Mouse (Mus musculus) right cerebral cortex, postnatal 36 days (tissue): ENCODE measurements at regions not wholly inside any gene's neighbourhood (a gene's known extent, or its start where the extent isn't known, plus 50 kb on each side); places are given as distances from the start of the nearest gene placed in this dataset.

ENCODE experiments used
- DNase-seq, 2 experiments: peaks; one replicate each; pipeline ENCODE4 v3.0.0; 2022; ENCODE audit warnings: low spot score in 2 of 2, mixed read lengths in 1 of 2

DNA sequence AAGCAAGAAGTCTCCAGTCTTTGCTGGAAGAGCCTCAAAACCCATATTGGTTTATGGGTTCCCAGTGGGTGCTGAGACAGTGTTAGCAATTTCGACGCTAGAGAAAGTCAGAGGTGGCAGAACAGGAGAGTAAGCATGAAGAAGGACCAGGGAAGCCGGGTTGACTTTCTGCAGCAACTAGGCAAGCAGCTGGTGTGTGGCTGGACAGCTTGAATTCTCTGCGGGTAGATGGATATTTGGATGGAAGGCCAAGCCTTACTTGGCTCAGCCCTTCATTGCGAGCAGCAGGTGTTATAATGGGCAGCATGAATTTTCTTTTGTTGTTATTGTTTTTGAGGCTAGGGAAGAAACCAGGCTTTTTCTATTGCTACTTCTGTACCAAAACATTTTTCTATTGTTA lies 362.7 kb upstream of the Satb1 start:
- DNase-seq = no peak

DNA sequence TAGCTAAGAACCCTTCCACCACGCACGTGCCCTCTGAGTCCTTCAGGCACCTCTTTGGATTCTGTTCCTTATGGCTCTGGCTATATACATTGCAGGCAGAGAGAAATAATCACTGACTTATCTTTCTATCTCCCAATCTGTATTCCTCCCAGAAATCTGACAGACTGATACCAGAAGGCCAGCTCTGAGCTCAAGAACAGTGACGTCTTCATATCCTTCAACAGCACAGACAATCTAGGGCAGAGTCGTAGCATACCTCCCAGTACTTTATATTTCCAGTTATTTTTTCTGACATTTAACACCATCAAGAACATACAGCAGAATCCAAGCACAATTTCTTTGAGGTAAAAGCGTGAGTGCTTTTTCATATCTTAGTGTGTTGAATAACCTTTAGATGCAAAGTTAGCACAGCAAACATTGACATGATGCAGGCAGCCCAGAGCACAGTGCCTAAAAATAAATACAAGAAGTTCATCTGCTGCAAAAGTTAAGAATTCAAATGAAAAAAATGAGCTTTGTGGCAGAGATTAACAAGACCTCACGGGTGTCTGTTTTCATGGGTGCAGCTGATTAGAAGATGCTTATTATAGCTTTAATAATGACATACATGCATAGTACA lies 358.1 kb upstream of the Satb1 start:
- no peak for DNase-seq

DNA sequence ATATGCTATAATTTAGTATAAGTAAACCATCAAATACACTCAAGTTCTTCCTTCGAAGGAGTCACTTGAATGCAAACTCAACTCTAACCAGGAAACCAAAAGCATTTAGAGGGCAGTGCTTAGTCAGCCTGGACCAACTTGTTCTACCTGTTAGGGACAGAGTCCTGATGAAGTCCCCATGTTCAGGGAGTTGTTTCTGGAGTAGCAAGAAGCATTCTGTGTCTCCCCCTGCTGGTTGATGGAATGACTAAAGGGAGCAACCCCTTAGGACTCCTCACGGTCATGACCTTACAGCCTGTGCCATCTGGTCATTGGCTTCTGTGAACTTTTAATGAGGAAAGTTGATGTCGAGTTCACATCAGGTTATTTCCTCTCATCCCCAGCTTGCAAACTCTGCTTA lies 349.6 kb upstream of the Satb1 start:
- DNase-seq = no peak

DNA sequence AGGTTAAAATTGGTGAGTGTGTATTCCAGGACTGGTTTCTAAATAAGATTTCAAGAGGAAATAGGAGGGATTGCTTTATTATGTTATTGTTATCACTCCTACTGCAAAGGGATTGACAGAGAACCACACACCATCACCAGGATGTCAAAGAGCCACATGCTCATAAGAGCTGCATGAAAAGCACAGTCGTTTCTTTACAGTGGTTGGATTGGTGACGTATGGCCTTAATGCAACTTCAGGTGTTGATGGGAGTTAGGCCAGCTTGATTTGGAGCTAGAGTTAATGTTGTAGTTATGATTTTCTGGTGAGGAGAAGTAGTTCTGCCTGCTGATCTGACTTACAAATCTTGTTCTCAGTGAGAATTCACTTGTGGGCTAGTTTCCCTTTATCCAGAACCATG lies 344.9 kb upstream of the Satb1 start:
- DNase-seq = no peak

DNA sequence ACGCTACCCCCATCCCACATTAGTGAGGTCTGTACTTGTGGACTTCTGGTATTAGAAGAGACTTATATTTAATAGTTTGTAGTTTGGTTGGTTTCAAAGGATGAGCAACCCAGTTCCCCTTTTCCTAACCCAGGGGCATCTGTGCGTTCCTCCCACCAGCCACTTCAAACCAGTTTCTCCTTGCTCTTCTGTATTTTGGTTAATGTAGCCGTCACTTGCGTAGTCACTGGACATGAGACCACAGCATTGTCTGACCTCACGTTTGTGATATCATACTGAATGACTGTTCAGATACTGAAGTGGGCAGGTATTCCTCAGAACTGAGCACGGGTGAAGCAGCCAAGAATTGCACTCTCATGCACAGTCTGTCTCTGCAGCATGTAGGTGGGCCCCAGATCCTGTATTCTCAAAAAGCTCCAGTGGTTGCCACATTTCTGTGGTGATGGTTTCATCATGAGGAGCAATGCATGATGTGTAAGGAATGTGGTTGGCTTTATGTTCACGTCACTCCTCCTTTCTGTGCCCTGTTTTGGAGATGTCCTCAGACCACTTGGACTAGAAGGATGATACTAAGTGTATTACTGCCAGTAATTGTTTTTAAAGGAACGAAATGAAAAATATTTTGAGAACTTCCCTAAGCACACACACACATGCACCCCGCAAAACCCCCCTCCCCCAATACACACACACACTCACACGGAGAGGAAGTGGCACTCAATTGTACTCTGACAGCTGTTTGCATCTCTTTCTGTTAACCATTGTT lies 335.2 kb upstream of the Satb1 start:
- DNase-seq = peak in 1 of 2 experiments; percentile 6

DNA sequence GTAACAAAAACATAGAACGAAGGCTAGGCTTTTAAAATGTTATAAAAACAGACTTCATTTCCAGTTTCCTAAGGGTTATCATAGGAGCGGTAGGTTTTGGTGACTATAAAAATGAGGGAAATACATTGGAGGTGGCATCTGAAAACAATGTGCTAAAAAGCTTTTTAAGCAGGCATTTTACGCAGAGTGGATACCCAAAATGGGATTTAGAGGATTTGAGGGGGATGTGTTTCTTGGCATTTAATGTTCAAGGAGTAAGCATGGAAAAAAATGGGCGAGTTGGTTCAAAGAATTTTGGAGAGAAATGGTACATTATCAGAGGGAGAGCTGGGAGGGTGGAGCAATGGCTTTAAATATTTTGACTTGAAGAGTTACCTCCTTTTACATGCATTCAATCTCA lies 334.6 kb upstream of the Satb1 start:
- no peak for DNase-seq

DNA sequence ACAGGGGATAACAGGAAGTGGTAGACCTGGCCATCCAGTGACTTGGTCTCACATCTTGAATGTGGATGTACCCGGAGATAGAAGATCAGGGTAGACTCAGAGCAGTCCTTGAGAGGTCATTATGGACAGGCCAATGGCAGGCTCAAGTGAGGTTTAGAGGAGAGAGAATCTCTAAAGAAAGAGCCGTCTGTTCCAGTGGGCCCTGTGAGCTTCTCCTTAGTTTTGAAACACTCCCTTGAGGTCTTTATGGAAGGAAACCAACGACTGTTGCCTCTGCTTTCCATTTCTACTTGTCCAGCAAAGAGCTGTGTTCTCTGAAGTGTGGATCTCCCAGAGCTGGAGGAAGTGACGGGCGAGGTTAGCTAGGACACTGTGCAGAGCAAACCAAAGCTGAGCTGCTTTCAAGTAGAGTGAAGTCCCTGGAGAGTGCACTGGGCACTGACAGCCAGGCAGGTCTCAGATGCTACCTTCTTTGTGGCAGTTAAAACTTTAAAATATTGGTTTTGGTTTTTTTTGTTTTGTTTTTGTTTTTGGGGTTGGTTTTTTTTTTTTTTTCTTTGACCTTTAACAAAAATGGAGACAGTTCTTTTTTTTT lies 332.9 kb upstream of the Satb1 start:
- DNase-seq = no peak

DNA sequence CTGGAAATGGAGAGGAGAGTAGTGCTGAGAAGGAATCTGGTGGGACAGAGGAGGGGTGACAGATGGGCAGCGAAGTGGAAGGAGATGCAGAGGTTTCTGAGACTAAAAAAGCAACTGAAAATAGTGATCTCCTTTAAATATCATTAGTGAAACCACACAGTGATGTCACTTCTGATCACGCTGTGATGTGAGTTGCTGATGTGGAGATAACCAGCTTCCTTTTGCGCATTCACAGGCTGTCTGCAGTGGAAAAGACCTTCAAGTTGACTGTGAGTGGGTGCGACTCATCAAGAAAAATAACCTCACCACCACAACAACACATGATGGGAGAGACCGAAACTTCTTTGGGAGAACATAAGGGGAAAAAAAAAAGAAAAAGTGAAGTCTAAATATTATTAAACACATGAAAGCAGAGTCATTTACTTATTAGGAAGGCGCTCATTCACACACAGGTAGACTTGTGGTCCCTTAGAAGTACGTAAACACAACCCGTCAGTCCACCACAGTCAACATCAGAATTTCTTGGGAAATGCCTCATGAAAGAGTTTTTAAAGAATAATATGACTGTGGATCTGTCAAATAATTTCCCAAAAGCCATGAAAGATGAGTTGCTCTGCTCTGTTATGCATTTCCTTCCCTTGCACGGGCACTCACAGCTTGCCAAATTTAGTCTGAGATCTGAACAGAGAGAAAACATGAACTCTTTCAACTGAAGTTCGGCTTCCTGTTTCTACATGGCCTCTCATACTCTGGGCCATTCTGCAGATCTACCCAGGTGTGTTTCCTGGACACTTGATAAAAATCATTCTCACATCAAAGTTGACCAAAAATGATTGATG lies 329.7 kb upstream of the Satb1 start:
- no peak for DNase-seq

DNA sequence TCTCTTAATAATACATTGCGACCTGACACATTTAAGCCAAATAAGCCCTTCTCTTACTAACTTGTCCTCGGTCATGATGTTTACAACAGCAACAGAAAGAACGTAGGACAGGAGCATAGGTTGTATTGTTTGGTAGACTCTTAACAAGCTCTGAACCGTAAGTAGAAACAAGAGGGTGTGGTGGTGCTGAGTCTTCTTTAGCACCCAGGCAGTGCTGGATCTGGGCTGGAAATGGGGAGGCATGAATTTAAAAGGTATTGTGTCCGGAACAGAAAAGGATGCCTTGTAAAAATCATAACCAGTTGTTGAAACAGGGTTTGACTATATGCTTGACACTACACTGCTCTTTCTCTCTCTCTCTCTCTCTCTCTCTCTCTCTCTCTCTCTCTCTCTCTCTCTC lies 317.4 kb upstream of the Satb1 start:
- no peak for DNase-seq

DNA sequence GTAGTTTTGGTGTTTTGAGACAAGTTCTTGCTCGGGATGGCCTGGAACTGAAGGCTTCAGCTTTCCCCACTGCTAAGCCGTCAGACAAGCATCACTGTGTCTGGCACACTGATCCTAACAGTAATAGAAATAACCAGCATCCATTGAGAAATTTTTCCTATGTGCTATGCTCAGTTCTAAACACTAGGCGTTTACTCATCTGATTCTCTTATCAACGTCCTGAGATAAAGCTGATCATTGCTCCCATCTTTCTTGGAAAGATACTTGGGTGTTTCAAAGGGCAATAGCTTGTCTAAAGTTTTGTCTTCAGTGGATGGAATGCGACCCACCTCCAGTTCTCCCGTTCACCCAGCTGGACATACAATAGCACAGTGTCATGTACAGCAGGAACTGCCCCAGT lies 316.7 kb upstream of the Satb1 start:
- DNase-seq = no peak

DNA sequence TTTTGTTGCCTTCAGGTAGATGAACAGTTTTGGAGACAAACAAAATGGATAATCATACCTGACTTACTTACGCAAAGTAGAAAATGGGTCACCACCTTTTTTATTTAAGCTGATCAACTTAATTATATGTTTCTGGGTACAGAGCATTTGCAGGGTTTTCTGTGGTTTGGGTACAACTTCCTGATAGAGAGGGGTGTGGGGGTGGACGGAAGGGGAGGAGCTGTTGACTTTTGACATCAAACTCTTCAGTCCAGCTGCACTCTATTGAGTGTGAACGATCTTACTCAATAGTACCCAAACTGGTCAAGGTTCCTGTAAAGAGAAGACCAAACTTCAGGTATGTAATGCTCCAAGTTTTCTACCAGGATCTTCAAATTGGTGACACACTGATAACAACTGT lies 316.0 kb upstream of the Satb1 start:
- DNase-seq = no peak

DNA sequence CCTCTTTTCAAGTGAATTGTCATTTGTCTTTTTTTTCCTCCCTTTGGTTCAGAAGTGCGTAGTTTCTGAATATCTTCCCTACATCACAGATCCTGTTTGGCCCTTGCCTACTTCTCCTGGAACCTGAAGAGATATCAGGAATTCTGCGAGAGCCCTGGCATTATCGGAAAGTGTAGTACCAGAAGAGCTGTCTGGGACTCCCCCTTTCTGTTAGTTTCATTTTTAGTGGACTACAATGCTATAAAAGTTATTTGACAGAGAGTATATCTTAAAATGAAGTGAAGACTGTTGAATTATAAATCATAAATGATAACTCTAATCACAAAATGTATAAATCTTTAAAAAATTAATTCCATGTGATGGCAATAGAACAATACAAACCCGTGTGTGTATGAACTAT lies 270.8 kb upstream of the Satb1 start:
- no peak for DNase-seq

DNA sequence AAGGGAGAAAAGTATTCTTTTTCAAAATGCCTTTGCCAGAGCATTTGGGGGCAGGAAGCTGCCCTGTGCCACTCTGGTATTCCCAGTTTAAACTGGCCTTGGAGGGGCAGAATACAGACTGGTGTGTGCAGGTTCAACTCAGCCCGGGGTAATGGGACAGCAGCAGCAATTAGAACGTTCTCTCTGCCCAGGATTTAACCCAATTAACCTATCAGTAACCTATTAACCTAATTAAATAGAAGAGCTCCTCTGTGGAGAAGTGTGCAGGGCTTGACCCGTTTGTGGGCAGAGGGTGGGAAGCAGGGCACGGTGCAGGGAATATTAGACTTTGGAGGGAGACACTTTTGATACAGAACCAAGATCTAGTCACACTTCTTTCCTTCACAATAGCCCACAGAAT lies 252.7 kb upstream of the Satb1 start:
- DNase-seq = no peak

DNA sequence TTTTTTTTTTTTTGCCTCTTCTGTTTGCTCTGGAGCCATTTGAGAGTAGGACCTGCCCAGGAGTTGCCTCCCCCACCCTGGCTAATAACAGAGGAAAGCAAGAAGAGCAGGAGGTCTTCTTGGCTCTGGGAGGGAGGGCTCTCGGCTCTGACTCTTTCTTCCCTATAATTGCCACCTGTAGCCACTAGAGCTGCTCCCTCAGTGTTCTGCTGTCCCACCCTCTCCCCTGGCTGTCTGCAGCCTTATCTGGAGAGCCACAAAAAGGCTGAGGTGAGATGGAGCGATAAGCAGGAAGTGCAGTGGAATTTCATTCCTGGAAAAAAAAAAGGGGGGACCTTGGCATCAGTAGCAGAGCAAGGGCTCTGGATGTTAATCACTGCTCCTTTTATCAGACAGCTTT lies 251.4 kb upstream of the Satb1 start:
- no peak for DNase-seq

DNA sequence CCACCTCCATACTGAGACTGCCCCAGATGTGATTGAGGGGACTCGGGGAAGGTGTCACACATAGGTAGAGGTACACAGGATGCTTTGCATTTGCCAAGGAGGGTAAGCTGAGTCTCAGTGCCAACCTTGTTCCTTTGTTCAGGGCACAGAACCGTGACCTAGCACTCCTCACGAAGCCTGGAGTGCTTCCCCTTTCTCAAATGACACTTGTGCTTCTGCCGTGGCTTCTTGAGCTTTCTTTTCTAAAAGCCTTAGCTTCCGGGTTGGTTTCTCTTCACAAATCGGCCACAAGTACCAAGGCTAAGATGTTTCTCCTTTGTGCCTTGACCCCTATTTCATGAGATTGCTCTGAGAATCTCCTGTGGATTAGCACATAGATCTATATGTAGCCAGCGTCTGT lies 246.2 kb upstream of the Satb1 start:
- DNase-seq = no peak

DNA sequence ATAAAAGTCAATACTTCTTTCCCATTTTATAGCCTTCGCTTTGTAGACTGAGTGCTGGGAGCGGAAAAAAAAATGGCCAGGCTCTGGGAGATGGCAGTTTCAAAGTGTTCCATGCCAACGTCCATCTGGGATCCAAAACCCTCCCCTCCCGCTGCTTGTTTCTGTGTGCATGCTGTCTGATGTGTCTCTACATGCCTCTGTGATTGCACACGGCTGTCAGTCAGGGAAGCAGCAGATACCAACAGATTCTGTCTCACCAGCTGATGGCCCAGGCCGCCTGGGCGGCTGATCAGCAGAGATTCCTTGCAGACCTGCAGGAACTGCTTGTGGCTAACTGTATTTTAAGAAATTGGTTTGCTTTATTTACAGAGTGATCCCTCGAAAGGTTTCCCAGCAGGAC lies 245.4 kb upstream of the Satb1 start:
- no peak for DNase-seq

DNA sequence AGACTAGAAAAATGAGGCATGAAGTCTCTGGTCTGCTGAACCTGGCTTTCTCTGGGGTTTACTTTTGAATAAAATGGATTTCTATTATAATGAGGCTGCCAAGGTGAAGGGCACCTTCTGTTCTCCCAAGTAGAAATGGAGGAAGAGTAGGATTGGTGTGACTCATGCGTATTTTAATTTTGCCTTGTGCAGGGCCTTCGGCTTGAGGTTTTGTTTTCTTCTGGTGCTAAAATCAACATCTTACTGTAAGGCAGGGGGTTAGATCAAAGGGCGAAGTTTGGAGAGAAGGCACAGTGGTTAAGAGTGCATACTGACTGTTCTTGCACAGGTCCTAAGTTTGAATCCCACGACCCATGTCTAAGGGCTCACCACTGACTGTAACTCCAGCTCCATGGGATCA lies 244.9 kb upstream of the Satb1 start:
- no peak for DNase-seq

DNA sequence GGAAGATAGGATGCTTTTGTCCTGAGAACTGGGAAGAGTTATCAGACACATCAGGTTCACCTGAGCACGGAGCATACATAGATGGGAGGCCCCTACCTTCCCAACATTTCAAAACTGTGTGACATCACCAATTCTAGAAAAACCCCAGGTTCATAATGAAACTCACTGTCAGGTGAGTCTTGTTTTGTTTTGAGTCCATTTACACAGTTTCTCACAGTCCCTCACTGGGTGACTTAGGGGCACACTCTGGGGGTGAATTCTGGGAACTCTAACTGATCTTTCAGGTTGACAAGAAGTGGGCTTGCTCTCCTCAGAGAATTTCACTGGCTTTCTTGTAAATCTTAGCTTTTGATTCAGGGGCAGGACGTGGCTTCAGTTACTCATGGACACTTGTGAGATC lies 243.7 kb upstream of the Satb1 start:
- no peak for DNase-seq

DNA sequence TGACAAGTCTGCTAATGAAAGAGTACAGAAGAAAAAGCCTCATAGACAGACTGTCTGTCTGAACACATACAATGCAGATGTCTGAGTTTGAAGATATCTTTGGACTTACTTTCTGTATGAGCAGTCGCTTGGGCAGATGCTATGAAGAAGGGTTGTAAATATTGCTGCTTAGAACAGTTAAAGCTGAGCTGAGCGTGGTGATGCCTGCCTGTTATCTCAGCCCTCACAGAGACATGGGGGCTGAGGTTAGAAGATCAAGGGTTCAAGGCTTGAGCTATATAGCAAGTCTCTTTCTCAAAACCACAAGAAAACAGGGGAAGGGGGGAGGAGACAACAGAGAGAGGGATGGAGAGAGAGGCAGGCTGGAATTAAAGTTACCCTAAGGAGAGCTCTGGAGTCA lies 234.6 kb upstream of the Satb1 start:
- no peak for DNase-seq

DNA sequence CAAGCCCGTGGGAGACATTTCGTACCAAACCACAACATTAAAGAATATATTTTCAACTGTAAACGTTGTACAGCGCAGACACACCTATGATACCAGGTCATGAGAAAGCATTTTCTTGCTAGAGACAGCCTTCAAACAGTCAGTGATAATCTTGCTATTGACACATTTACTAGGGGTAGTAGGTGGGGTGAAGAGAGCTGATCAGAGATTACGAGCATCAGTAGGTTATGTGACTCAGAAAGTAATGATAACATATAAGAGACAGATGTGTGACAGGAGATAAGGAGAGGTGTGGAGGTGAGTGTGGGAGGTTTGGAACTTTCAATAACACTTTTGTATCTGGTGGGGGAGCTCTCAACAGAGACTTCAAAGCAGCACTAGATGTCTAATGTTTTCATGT lies 231.5 kb upstream of the Satb1 start:
- no peak for DNase-seq

DNA sequence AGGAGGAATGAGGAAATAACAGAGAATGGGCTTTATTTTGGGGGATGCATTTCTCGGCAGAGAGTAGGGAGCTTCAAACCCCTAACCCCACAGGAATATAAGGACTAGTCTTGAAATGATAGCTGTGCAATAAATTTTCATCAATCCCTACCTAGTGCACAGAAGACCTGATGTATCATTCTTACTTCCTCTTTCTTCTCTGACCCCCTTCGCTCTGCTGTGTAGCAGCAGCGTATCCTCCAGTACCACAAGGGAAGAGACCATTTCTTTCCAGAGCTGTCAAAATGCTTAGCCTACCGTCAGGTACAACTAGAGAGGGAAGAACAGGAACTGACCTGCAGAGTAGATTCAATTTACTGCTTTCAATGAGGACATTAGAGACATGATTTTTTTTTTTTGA lies 230.0 kb upstream of the Satb1 start:
- no peak for DNase-seq

DNA sequence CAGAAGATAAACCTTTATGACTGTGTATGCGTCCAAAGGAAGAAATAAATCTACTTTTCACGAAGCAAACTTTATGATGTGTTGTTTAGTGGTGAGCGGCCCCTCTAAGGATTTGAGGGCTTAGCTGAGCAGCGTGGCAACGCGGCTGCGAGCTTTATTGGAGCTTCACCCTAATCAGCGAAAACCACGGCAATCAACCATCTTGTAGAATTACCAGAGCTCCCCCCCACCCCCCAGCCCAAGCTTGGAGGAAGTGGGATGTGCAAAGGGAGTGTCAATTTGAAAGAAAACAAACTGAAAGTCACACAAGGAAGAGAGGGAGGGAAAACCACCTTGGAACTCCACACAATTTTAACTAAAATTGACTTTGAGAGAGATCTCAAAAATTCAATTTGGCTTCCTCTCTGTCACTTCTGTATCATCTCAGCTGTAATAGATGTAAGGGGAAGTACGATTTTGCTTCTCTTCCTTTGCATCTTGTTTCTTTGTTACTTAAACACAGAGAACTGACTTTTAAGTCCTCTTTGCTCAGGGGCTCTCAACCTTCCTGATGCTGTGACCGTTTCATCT lies 229.1 kb upstream of the Satb1 start:
- no peak for DNase-seq
